Mouse (Mus musculus): ENCODE data around the gene Tmem69.
A peak's percentile ranks its signal among the peaks of the same experiment; 100 is the strongest.

DNA sequence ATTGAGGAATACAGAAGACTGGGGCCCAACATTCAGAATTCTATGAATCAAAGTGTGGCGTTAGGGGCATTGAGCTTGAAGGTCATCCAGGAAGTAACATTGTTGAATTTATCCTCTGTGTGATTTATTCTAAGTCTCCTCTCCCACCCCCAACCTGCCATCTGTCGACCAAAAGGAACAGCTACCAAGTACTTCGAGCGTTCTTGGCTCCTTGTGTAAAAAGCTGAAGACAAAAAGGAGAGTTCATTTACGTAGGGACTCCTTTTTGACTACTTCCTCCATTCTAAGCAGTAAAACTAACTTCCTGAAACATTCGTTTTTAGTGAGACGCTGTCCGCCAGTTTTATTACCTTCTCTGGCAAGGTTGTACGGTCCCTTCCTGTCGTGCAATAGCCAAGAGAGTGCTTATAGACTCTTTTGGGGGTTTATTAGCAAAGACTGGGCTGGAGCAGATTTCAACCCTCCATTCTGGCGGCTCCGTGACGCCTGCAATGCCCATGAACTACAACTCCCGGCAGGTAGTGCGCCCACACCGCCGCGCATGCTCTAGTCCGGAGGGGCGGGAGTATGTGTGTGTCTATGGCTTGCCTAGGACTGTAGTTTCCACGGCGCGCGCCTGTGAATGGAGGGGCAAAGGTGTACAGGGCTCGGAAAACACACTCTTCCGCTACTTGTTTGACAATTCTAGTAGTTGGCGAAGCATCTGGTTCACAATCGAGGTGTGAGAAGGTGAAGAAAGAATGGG is 997 bp upstream of the Tmem69 start:
- TF ChIP-seq CTCF (IDR thresholded peaks at IDR 0.05; ENCODE audit: control insufficient read depth, insufficient read depth, insufficient replicate concordance, low read depth, low read length) = no peak
- TF ChIP-seq POLR2A (IDR thresholded peaks at IDR 0.05; ENCODE audit: control insufficient read depth, low read depth, low read length) = peak; percentile 71

Data from testis, adult 2 months (tissue).